Mouse (Mus musculus) small intestine, adult 2 months (tissue): ENCODE data around the gene Gm20219.

Experiments
- CTCF ChIP-seq: fragments of 200-500 bp; IDR thresholded peaks from 2 replicates; pipeline ENCODE4 v1.5.1; 2012; ENCODE audit warnings: low read depth, mild to moderate bottlenecking, control low read depth, inconsistent platforms, low read length, moderate library complexity, mixed read lengths; ENCODE audit not compliant: insufficient replicate concordance, insufficient read length; ENCODE audit errors: extremely low read depth
- POLR2A ChIP-seq: fragments of 200-500 bp; IDR thresholded peaks from 2 replicates; pipeline ENCODE4 v1.6.1; 2012; ENCODE audit warnings: low read depth, mild to moderate bottlenecking, control low read depth, inconsistent platforms, low read length, moderate library complexity

GRCm38 (mm10) chr17:56511707-56512090 is 42.5 kb downstream of the Gm20219 start:
- TF ChIP-seq CTCF (no peak), POLR2A (no peak)
